Mouse (Mus musculus) lung, embryonic 16.5 days (tissue): ENCODE measurements around the gene Kalrn. TPM values are rescaled to one million over a fixed set of nuclear protein-coding genes. Genes with fewer than 3 reads are reported as not detected.

ENCODE experiments used
- ATAC-seq: fragments of 200-750 bp; cut with Nextera tagmentation; 2 replicates; pipeline ENCODE4 v1.8.0; 2017; ENCODE audit warnings: low read depth, mild to moderate bottlenecking, moderate library complexity
- H3K27ac ChIP-seq: fragments of 300-500 bp; sonication (generic); 2 replicates; pipeline ENCODE4 v1.5.1; 2014; ENCODE audit warnings: mild to moderate bottlenecking, control low read depth, low read length
- H3K27me3 ChIP-seq: fragments of 300-500 bp; sonication (generic); 2 replicates; pipeline ENCODE4 v1.6.1; 2014; ENCODE audit warnings: low read depth, low read length, mixed read lengths; ENCODE audit not compliant: control insufficient read depth, insufficient read depth
- H3K36me3 ChIP-seq: fragments of 300-500 bp; sonication (generic); 2 replicates; pipeline ENCODE4 v1.6.1; 2014; ENCODE audit warnings: low read length; ENCODE audit not compliant: control insufficient read depth, insufficient read depth
- H3K4me1 ChIP-seq: fragments of 300-500 bp; sonication (generic); replicated peaks from 2 replicates; pipeline ENCODE4 v1.6.1; 2014; ENCODE audit warnings: low read length, mixed read lengths; ENCODE audit not compliant: control insufficient read depth, insufficient read depth
- H3K4me2 ChIP-seq: fragments of 300-500 bp; sonication (generic); 2 replicates; pipeline ENCODE4 v1.6.1; 2014; ENCODE audit warnings: low read depth, low read length, control low read depth
- H3K4me3 ChIP-seq: fragments of 300-500 bp; sonication (generic); 2 replicates; pipeline ENCODE4 v1.5.1; 2014; ENCODE audit warnings: mild to moderate bottlenecking, low read length, control low read depth
- H3K9ac ChIP-seq: fragments of 300-500 bp; sonication (generic); 2 replicates; pipeline ENCODE4 v1.6.1; 2014; ENCODE audit warnings: low read length, control low read depth
- H3K9me3 ChIP-seq: fragments of 300-500 bp; sonication (generic); 2 replicates; pipeline ENCODE4 v1.6.1; 2016; ENCODE audit warnings: low read length; ENCODE audit not compliant: control insufficient read depth
- WGBS: fragments of 180-500 bp; shearing (Covaris S2); extraction: QIAGEN DNeasy Blood & Tissue Kit; methylation state at CpG from one replicate; pipeline ENCODE4 v1.1.7; 2014; 5-methylcytosine and 5-hydroxymethylcytosine counted together
- polyA plus RNA-seq: library from polyadenylated mRNA; unstranded; fragments of >200 nt; fragmentation: Nextera tagmentation; extraction: Ambion mirVana; gene quantifications from 2 replicates; pipeline ENCODE4 v1.2.1, GENCODE M21; 2015

Gene Kalrn
- polyA plus RNA-seq, 1 experiment from 2014 or later: 16.8 TPM

- Histone ChIP-seq H3K9me3 (no peaks in the 10 kb centered on the region), H3K4me3 (no peak overlapping the region), H3K36me3 (no peaks in the 10 kb centered on the region), H3K4me1 (no peaks in the 10 kb centered on the region; the same call in 1 of the 2 replicates), H3K27ac (no peak overlapping the region), H3K27me3 (no peaks in the 10 kb centered on the region), H3K4me2 (no peak overlapping the region), H3K9ac (no peak overlapping the region)
- no peak for ATAC-seq
- WGBS: 74% methylated on average over 5 of the region's 5 CpGs
Measured at GRCm38 (mm10) chr16:34538679-34539185, 34.6 kb downstream of the Kalrn start.

GRCm38 (mm10) chr16:34536300-34536699 is 37.0 kb downstream of the Kalrn start:
- H3K36me3 ChIP-seq: no peaks in the 10 kb centered on the region
- H3K9me3 ChIP-seq: no peaks in the 10 kb centered on the region
- 49% methylated on average over 6 of the region's 6 CpGs for whole genome bisulfite sequencing
- H3K27ac ChIP-seq: no peak overlapping the region
- ATAC-seq: 0 out of 2 replicates have a peak, but pooled peaks have one; percentile 26
- no peaks in the 10 kb centered on the region for H3K27me3 ChIP-seq
- no peak overlapping the region for H3K4me2 ChIP-seq
- no peak overlapping the region for H3K4me3 ChIP-seq
- no peaks in the 10 kb centered on the region; the same call in 1 of the 2 replicates for H3K4me1 ChIP-seq
- H3K9ac ChIP-seq: no peak overlapping the region

GRCm38 (mm10) chr16:34535135-34535534 is 38.2 kb downstream of the Kalrn start:
- no peak overlapping the region for H3K9ac ChIP-seq
- no peaks in the 10 kb centered on the region; the same call in 1 of the 2 replicates for H3K4me1 ChIP-seq
- H3K36me3 ChIP-seq: no peaks in the 10 kb centered on the region
- 39% methylated on average over 7 of the region's 7 CpGs for WGBS
- ATAC-seq: no peak
- H3K27me3 ChIP-seq: no peaks in the 10 kb centered on the region
- no peak overlapping the region for H3K4me2 ChIP-seq
- H3K4me3 ChIP-seq: no peak overlapping the region
- no peaks in the 10 kb centered on the region for H3K9me3 ChIP-seq
- no peak overlapping the region for H3K27ac ChIP-seq

- Histone ChIP-seq H3K4me3 (no peak overlapping the region), H3K4me2 (no peak overlapping the region), H3K9me3 (no peaks in the 10 kb centered on the region), H3K27me3 (no peaks in the 10 kb centered on the region), H3K9ac (no peak overlapping the region), H3K27ac (no peak overlapping the region), H3K4me1 (peaks cover 8% of the 10 kb centered on the region), H3K36me3 (no peaks in the 10 kb centered on the region)
- no peak for ATAC-seq
- 2% methylated on average over 1 of the region's 1 CpGs for WGBS
Measured at GRCm38 (mm10) chr16:34531506-34531905, 41.8 kb downstream of the Kalrn start.

- no peak for ATAC-seq
- no peak overlapping the region for H3K27ac ChIP-seq
- H3K4me3 ChIP-seq: no peak overlapping the region
- H3K4me1 ChIP-seq: peaks cover 11% of the 10 kb centered on the region
- H3K36me3 ChIP-seq: no peaks in the 10 kb centered on the region
- H3K27me3 ChIP-seq: no peaks in the 10 kb centered on the region
- H3K9ac ChIP-seq: no peak overlapping the region
- no peak overlapping the region for H3K4me2 ChIP-seq
- H3K9me3 ChIP-seq: no peaks in the 10 kb centered on the region
- WGBS: 82% methylated on average over 5 of the region's 5 CpGs
Measured at GRCm38 (mm10) chr16:34530029-34530428, 43.3 kb downstream of the Kalrn start.

- H3K27me3 ChIP-seq: no peaks in the 10 kb centered on the region
- peaks cover 11% of the 10 kb centered on the region for H3K4me1 ChIP-seq
- H3K9me3 ChIP-seq: no peaks in the 10 kb centered on the region
- 23% methylated on average over 5 of the region's 5 CpGs for WGBS
- no peak overlapping the region for H3K27ac ChIP-seq
- no peak overlapping the region for H3K9ac ChIP-seq
- no peaks in the 10 kb centered on the region for H3K36me3 ChIP-seq
- no peak for ATAC-seq
- no peak overlapping the region for H3K4me2 ChIP-seq
- H3K4me3 ChIP-seq: no peak overlapping the region
Measured at GRCm38 (mm10) chr16:34528234-34528983, 44.9 kb downstream of the Kalrn start.

GRCm38 (mm10) chr16:34526378-34526777 is 47.0 kb downstream of the Kalrn start:
- H3K27ac ChIP-seq: no peak overlapping the region
- no peaks in the 10 kb centered on the region for H3K9me3 ChIP-seq
- no peak overlapping the region for H3K4me3 ChIP-seq
- 62% methylated on average over 7 of the region's 7 CpGs for WGBS
- no peak for ATAC-seq
- no peak overlapping the region for H3K9ac ChIP-seq
- H3K27me3 ChIP-seq: no peaks in the 10 kb centered on the region
- H3K4me1 ChIP-seq: peaks cover 11% of the 10 kb centered on the region
- H3K4me2 ChIP-seq: no peak overlapping the region
- no peaks in the 10 kb centered on the region for H3K36me3 ChIP-seq

- H3K4me3 ChIP-seq: no peak overlapping the region
- 66% methylated on average over 8 of the region's 8 CpGs for WGBS
- H3K9ac ChIP-seq: no peak overlapping the region
- peaks cover 11% of the 10 kb centered on the region for H3K4me1 ChIP-seq
- no peak for ATAC-seq
- no peaks in the 10 kb centered on the region for H3K36me3 ChIP-seq
- H3K4me2 ChIP-seq: no peak overlapping the region
- H3K27me3 ChIP-seq: no peaks in the 10 kb centered on the region
- no peaks in the 10 kb centered on the region for H3K9me3 ChIP-seq
- H3K27ac ChIP-seq: no peak overlapping the region
Measured at GRCm38 (mm10) chr16:34525866-34526265, 47.5 kb downstream of the Kalrn start.

GRCm38 (mm10) chr16:34525205-34525604 is 48.1 kb downstream of the Kalrn start:
- no peak overlapping the region for H3K4me3 ChIP-seq
- no peaks in the 10 kb centered on the region for H3K27me3 ChIP-seq
- H3K9me3 ChIP-seq: no peaks in the 10 kb centered on the region
- H3K27ac ChIP-seq: no peak overlapping the region
- no peaks in the 10 kb centered on the region for H3K36me3 ChIP-seq
- 29% methylated on average over 3 of the region's 3 CpGs for WGBS
- no peak overlapping the region for H3K9ac ChIP-seq
- no peak overlapping the region for H3K4me2 ChIP-seq
- peaks cover 11% of the 10 kb centered on the region for H3K4me1 ChIP-seq
- no peak for ATAC-seq
